Mouse (Mus musculus): ENCODE measurements around the gene Taar6. TPM values are rescaled to one million over a fixed set of nuclear protein-coding genes. Genes with fewer than 3 reads are reported as not detected.

Taar6 gene
- total RNA-seq (2021), result not detected
- long read RNA-seq, experiment 1, result 0 reads
- long read RNA-seq, experiment 2, result 0 reads

DNA sequence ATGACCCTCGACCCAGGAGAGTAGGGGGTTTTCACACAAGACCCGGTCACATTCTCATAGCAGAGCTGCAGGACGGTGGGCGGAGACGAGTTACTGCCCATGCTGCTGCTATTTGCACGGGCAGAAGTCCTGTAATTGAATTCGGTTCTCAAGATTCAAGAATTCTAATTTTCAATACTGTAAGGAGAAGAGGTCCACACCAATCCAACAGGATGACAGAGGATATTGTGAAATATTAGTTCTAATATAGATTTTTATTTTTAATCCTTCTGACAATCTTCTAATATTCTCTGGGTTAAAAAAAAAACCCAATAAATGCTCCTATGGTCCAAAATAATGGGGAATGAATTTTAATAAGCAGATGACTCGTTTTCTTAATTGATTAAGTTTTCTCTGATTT, at the start of gene Taar6:
Gene Taar6, minus strand, starts transcription at position 101 of the 400 bp plus-strand sequence.
- DNase-seq, result no peak

DNA sequence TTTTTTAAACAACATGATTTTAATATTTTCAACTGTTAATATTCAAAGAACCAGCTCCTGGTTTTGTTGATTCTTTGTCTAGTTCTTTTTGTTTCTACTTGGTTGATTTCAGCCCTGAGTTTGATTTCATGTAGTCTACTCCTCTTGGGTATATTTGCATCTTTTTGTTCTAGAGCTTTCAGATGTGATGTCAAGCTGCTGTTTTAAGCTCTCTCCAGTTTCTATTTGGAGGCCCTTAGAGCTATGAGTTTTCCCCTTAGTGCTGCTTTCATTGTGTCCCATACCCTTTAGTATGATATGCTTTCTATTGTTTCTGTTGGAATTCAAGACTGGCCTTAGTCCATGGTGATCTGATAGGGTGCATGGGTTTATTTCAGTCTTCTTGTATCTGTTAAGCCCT, 45.9 kb upstream of the Taar6 start:
- no peak for DNase-seq

DNA sequence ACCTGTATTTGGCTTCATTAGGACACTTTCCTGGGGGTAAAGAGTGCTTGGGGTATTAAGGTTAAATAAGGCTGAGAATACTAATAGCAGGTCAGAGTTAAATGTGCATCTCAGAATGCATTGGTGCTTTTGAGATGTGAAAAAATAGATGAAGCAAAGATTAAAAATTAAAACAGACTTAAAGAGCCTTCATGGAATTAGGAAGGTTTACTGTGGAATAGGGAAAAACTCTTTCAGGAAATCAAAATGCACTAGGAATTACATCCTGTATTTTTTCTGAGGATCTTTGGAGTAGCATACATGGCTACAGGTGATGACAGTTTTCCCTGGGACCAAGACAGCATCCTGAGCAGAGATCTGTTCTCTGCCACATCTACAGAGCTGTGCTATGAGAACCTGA, 41.5 kb upstream of the Taar6 start, which contains the start of gene Taar7d:
Gene Taar7d, plus strand, starts transcription at position 301 of the 400 bp plus-strand sequence.
- DNase-seq, result no peak

DNA sequence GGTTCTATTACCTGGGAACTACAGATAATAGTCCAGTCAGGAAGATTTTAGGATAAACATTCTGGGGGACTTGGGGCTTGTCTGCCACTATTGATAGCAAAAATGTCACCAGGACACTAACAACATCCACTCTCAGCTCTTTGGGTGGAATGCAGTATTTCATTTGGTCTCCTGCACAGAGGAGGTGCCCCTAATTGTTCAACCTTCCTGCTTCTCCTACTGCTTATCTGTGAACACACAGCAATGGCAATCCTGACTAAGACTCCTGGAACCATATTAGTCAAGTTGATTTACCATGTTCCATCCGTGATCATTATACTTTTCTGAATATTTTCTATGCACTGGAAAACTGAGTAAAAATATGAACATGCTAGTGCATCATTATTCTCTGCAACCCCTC, 22.7 kb upstream of the Taar6 start:
- no peak for DNase-seq

DNA sequence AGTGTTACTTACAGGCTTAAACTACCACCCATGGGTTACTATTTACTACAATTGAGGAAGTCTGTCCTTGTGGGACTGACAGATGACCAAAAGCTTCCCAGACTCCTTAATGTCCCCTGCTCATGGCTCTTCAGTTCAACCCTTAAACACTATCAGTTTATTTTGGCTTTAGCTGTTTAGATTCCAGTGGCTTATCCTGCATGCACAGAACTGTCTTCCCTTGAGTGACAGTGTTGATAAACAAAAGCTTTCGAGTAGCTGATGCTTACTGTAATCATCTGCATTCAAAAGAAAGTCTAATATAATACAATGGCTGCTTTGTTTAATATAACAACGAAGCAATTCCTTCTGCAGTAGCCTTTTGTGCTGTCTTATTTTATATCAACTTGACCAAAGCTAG, 21.6 kb upstream of the Taar6 start:
- no peak for DNase-seq

DNA sequence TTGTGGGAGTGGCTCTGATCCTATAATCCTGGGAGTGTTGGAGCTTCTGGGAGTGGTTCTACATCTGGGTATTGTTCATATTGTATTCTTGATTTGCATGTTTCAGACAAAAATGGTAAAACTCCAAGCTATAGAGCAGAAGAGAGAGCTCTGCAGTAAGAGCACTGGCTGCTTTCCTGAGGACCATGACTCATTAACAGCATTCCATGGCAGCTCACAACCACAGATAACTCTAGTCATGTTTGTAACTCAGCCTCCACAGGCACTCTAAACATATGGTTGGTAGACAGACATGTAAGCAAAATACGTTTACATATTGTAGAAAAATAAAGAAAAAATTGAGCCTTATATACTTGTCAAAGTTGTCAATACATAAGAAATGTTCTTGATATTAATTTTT, 21.0 kb upstream of the Taar6 start:
- DNase-seq, result no peak

DNA sequence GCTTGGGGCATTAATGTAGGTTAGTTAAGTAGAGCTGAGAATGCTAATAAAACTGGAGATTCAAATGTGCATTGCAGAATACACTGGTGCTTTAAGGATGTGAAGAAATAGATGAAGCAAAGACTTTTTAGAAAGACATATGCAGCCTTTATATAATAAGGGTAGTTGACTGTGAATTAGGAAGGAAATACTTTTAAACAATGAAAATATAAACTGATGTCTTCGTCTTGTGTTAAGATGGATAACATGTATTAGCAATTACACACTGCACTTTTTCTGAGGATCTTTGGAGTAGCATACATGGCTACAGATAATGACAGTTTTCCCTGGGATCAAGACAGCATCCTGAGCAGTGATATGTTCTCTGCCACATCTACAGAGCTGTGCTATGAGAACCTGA, 14.2 kb upstream of the Taar6 start, which contains the start of gene Taar7b:
Gene Taar7b, plus strand, starts transcription at position 301 of the 400 bp plus-strand sequence.
- no peak for DNase-seq

DNA sequence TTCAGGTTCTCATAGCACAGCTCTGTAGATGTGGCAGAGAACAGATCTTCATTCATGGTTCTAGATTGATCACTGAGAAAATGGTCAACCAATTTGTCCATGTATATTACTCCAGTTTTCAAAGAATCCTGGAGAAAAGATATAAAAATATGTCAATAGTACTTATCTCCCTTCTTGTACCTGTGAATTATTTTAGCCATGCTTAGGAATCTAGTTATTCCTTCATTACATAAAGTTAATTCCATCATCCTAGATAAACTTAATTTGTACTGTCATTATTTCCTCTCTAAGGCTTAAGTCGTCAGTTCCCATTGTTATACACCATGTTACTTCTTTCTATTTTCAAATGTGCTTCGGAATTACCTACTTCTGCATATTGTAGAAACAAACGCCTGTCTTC, 7.9 kb upstream of the Taar6 start, which contains the start of gene Taar7a:
Gene Taar7a, minus strand, starts transcription at position 101 of the 400 bp plus-strand sequence.
- no peak for DNase-seq

DNA sequence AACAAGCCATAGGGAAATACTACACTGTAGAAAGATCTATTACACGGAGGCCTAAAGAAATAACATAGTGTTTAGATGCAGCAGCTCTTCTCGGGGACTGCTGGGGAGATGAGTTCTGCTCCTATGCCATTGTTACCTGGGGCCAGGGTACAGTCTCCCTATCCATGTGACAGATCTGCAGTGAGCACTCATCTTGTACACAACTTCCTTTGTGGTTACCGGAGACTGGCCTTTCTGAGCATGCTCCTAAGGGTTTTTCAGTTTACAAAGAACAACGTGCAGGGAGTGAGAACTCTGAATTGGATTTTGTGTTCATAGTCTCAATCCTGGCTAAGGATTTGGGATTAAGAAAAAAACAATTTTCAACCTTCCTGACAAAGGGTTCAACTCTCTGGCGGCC, 973 bp upstream of the Taar6 start:
- DNase-seq, result no peak

DNA sequence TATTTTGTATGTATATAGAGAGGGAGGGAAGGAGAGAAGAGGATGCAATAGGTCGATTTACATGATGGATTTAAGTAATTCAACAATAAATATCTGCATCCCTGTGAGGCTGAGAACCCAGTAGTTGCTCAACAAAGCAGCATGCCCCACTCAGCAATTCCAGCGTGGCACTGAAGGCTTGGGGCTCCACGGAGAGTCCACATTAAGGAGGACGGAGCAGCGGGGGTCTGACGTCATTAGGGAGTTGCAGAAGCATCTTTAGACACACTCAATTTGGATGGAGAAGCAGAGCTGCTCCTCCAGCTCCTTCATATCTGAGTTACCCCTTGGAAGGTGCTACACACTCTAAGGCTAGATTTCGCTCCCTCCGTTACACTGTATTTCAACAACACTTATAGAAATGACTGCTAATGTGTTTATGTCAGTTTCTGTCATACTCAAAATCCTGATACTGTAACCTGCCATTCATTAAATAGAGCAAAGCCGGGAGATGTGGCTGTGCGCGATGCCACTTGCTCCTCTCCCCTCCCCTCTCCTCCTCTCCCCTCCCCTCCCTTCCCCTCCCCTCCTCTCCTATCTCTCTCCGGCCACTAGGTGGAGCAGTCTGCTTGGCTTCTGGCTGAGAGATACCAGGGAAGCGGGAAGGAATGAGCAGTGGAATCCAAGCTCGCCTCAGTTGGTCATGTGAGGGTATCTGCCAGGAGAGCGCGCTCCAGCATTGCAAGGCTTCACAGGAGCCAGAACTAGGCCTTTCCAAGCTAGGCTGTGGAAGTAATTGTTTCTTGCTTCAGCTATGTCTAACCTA, 6.3 kb downstream of the Taar6 start:
- peak; percentile 61 to 76 for DNase-seq

DNA sequence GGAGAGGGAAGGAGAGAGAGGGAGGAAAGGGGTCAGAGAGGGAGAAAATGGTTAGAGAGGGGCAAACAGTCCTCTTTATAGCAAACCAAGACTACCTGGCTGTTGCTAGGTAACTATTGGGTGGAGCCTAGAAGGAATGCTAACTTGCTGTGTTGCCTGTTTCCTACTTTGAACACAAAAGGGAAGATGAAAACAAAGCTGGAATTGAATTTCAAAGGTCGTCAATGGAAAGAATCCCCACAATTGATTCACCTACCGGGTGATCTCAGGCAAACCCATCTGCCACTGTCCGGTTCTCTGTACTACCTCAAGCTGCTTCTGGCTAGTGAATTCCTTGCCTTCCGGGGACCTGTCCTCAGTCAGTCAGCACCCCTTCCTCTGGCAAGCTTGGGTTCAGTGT, 7.5 kb downstream of the Taar6 start:
- DNase-seq, result no peak

DNA sequence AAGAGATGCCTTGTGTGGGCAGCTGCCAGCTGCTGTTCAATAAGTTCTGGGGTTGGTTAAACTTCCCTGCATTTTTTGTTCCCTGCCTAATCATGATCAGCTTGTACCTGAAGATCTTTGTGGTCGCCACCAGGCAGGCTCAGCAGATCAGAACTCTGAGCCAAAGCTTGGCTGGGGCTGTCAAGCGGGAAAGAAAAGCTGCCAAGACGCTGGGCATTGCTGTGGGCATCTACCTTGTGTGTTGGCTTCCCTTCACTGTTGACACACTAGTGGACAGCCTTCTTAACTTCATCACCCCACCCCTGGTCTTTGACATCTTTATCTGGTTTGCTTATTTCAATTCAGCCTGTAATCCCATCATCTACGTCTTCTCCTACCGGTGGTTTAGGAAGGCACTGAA, 14.2 kb downstream of the Taar6 start:
- no peak for DNase-seq

DNA sequence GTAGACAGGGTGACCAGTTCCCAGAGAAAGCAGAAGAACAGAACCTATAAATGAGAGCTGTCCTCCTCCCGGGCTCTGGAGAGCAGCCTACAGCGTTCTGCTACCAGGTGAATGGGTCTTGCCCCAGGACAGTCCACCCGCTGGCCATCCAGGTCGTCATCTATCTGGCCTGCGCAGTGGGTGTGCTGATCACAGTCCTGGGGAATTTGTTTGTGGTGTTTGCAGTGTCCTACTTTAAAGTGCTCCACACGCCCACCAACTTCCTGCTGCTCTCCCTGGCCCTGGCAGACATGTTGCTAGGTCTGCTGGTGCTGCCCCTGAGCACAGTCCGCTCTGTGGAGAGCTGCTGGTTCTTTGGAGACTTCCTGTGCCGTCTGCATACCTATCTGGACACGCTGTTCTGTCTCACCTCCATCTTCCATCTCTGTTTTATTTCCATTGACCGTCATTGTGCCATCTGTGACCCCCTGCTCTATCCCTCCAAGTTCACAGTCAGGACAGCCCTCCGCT, 14.7 kb downstream of the Taar6 start, which contains the start of gene Taar5:
Gene Taar5, plus strand, starts transcription at position 51 of the 510 bp plus-strand sequence.
- DNase-seq, result no peak

DNA sequence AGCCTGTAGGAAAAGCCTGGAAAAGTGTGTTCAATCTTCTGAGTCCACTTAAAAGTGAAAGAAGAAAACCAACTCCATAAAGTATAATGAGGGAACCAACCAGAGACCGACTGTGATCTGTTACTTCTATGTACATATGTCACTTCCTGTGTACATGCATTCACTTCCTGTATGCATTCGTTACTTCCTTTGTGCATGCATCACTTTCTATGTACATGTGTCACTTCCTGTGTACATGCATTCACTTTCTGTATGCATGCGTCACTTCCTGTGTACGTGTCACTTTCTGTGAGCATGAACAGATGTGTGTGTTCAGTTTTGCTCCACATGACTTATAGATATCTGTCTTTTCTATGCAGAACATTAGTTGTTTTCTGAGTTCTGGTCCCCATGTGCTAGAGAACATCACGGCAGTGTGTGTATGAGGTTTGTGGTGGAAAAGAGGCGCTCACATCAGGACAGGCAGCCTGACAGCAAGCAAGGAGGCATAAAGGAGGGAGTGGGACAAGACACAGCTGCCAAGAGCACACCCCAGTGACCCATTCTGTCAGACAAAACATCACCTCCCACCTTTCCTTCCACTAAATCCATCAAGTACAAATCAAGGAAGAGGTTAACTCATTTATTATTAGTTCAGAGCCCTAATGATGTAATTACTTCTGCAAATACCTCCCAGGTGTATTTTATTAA, 20.4 kb downstream of the Taar6 start:
- DNase-seq, result no peak

DNA sequence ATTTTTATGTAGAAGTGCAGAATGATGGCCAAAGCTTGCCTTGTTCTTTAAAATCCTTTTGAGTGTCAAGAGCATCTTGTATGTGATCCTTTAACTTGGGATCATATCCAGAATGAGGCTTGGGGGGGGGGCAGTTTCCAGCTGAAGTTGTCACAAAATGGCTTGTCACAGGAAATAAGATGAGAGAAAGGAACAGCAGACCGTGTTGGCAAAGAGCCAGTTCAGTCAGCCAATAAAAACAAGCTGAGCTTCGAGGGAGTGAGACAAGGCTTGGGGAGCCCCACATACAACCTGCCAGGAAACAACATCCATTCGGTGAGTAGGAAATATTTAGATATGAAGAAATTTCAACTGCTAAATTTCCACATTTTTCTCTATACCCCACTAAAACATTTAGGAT, 22.0 kb downstream of the Taar6 start:
- DNase-seq, result peak in 1 of 2 experiments; percentile 2

DNA sequence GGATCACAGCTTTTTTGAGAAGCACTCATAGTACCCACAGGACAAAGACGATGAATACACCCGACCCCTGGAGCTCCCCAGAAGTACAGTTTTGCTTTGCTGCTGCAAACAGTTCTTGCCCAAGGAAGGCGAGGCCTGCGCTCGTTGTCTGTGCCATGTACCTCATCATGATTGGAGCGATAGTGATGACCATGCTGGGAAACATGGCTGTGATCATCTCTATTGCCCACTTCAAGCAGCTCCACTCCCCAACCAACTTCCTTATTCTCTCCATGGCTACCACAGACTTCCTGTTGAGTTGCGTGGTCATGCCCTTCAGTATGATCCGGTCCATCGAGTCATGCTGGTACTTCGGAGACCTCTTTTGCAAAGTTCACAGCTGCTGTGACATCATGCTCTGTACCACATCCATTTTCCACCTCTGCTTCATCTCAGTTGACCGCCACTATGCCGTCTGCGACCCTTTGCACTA, 25.0 kb downstream of the Taar6 start, which contains the start of gene Taar4:
Gene Taar4, plus strand, starts transcription at position 51 of the 472 bp plus-strand sequence.
- no peak for DNase-seq

DNA sequence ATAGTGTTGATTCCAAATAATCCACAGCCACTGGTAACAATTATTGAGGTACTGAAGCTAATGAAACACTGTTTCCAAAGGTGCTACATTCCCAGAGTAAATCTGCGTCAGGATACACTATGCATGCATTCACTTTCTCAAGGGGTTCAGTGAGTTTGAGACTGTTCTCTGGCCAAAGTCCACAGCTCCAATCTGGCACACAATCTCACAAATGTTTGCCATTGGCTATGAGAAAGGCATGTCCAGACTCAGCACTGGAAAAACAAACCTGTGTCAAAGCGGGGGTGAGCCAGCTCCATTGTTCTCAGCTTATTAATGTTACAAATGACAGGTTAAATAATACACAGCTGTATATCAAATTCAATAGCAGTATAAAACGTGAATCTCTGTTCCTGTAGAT, 26.4 kb downstream of the Taar6 start:
- no peak for DNase-seq

DNA sequence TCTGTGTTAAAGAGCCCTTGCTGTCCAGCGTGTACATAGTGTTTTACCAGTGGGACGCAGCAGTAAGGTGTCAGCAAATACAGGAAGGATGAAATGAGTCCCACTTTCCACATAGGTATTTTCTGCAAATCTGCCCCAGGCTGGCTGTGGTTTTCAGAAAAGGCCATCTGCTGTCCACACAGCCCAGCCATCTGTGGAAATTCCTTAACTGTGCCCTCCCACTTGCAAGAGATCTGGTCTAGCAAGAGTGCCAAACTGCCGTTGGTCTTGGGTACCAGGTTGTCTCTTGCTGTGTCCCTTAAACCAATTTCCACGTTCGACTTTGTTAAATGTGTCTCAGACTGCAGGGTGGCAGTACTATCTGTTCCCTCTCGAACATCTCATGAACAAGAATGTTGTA, 33.7 kb downstream of the Taar6 start:
- no peak for DNase-seq

DNA sequence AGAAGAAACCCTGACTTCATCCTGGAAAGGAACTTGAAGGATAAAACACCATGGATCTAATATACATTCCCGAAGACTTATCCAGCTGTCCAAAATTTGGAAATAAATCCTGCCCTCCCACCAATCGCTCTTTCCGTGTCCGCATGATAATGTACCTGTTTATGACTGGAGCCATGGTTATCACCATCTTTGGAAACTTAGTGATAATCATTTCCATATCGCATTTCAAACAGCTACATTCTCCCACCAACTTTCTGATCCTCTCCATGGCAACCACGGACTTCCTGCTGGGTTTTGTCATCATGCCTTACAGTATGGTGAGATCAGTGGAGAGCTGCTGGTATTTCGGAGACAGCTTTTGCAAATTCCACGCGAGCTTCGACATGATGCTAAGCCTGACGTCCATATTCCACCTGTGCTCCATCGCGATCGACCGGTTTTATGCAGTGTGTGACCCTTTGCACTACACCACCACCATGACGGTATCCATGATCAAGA, 35.9 kb downstream of the Taar6 start, which contains the start of gene Taar3:
Gene Taar3, plus strand, starts transcription at position 51 of the 498 bp plus-strand sequence.
- no peak for DNase-seq

DNA sequence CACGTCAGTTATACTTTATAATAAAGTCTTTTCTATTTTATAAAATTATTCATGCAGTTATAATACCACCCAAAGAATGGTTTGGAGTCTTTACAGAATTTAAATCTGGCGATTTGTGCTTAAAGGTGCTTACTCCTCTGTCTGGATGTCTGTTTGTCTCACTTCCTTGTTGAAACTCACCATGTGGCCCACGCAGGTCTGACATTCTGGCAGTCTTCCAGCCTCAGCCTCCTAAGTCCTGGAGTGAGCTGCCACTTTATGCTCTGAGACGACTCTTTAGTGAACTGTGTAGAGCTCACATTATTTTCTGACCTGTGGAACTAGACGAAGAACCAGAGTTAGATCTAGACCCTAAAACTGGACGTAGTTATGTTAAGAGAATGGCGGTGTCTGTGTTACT, 37.4 kb downstream of the Taar6 start:
- no peak for DNase-seq

DNA sequence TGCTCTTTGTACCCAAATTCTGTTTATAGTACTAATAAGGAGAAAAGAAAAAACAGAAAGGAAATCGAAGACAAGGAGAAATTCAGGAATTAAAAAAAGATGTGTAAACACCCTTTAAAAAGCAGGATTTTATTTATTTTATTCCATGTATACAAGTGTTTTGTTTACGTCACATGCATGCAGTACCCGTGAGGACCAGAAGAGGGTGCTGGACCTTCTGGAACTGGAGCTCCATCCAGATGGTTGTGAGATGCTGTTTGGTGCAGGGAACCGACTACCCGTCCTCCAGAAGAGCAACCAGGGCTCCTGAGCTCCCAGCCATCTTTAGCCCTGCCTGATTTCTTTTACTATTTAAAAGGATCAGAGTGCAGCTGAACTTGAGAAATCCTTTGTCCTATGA, 43.0 kb downstream of the Taar6 start:
- no peak for DNase-seq

DNA sequence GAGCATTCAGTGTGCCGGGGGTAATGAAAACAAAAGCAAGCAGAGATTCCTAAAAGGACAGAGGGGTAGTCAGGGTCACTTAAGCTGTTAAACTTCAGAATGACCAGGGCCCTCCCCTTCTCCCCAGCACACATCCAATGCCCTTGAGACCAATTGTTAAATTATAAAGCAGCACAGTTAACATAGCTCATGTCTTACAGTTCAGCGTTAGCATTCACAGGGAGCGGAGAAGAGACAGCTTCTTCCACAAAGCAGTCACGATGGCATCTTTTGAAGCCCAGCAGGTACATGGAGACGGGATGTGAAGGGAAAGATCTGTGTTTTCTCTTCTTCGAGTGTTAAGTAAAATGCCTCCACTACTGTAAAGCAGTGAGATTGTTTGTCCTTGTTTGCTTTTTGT, 47.1 kb downstream of the Taar6 start, which contains the start of gene Taar2:
Gene Taar2, plus strand, starts transcription at position 261 of the 400 bp plus-strand sequence.
- no peak for DNase-seq
